Mouse (Mus musculus) cerebellum, adult 2 months (tissue): Measurements from ENCODE around the gene Pbld1. TPM values are rescaled to one million over a fixed set of nuclear protein-coding genes. Genes with fewer than 3 reads are reported as not detected.

ENCODE experiments used
- DNase-seq, 2 experiments: peaks; one replicate each; pipeline ENCODE4 v3.0.0; 2021
- H3K27ac ChIP-seq: fragments of 200-500 bp; 2 replicates; pipeline ENCODE4 v1.5.1; 2012; ENCODE audit warnings: low read length, control low read depth, inconsistent platforms; ENCODE audit not compliant: insufficient read depth
- H3K27me3 ChIP-seq: fragments of 200-500 bp; 2 replicates; pipeline ENCODE4 v1.6.1; 2012; ENCODE audit warnings: inconsistent platforms, mild to moderate bottlenecking, low read length, moderate library complexity; ENCODE audit not compliant: control insufficient read depth, insufficient read depth
- H3K4me1 ChIP-seq: fragments of 200-500 bp; 2 replicates; pipeline ENCODE4 v1.6.1; 2011; ENCODE audit warnings: low read length; ENCODE audit not compliant: control insufficient read depth, insufficient read depth
- H3K4me3 ChIP-seq: fragments of 200-500 bp; replicated peaks from 2 replicates; pipeline ENCODE3; 2011; ENCODE audit warnings: mild to moderate bottlenecking, low read depth, low read length, control low read depth; ENCODE audit not compliant: insufficient read depth
- CTCF ChIP-seq: fragments of 200-500 bp; IDR thresholded peaks from 2 replicates; pipeline ENCODE4 v1.5.1; 2011; ENCODE audit warnings: low read depth, mild to moderate bottlenecking, control low read depth, low read length, moderate library complexity, borderline replicate concordance; ENCODE audit not compliant: insufficient read depth
- POLR2A ChIP-seq: fragments of 200-500 bp; IDR thresholded peaks from 2 replicates; pipeline ENCODE4 v1.6.1; 2011; ENCODE audit warnings: low read length, control low read depth, borderline replicate concordance; ENCODE audit not compliant: insufficient read depth
- WGBS: fragments of 180-500 bp; shearing (Covaris S2); methylation state at CpG from one replicate; pipeline ENCODE4 v1.1.7; 2018; 5-methylcytosine and 5-hydroxymethylcytosine counted together
- polyA plus RNA-seq: library from polyadenylated mRNA; depleted of rRNA; stranded (reverse); fragments of >200 nt; gene quantifications from 2 replicates; pipeline ENCODE4 v1.2.3, GENCODE M21; 2012

Gene Pbld1
- polyA plus RNA-seq, 1 experiment: 0.47 TPM

- TF ChIP-seq CTCF: no peak
- no peak for TF ChIP-seq POLR2A
- Histone ChIP-seq H3K27me3 (no peaks in the 10 kb centered on the region), H3K27ac (no peak overlapping the region), H3K4me3 (no peak overlapping the region), H3K4me1 (no peaks in the 10 kb centered on the region)
- 76% methylated on average over 12 of the region's 12 CpGs for WGBS
- no peak for DNase-seq
These were observed 1.3 kb downstream of the Pbld1 start for GRCm38 (mm10) chr10:63061266-63061665.

- Histone ChIP-seq H3K27ac (no peak overlapping the region), H3K4me3 (no peak overlapping the region), H3K27me3 (no peaks in the 10 kb centered on the region), H3K4me1 (no peaks in the 10 kb centered on the region)
- TF ChIP-seq CTCF: no peak
- TF ChIP-seq POLR2A: no peak
- no peak for DNase-seq
- whole genome bisulfite sequencing: 85% methylated on average over 5 of the region's 5 CpGs
These were observed 2.7 kb downstream of the Pbld1 start for GRCm38 (mm10) chr10:63062696-63063095.

GRCm38 (mm10) chr10:63063365-63063764, 3.4 kb downstream of the Pbld1 start:
- WGBS: 66% methylated on average over 7 of the region's 7 CpGs
- DNase-seq: no peak
- no peak for TF ChIP-seq POLR2A
- no peak for TF ChIP-seq CTCF
- Histone ChIP-seq H3K27me3 (no peaks in the 10 kb centered on the region), H3K4me1 (no peaks in the 10 kb centered on the region), H3K4me3 (no peak overlapping the region), H3K27ac (no peak overlapping the region)

- H3K4me1 ChIP-seq: no peaks in the 10 kb centered on the region
- no peak overlapping the region for H3K27ac ChIP-seq
- WGBS: 90% methylated on average over 9 of the region's 9 CpGs
- no peaks in the 10 kb centered on the region for H3K27me3 ChIP-seq
- DNase-seq: no peak
- TF ChIP-seq CTCF: no peak
- TF ChIP-seq POLR2A: no peak
- no peak overlapping the region for H3K4me3 ChIP-seq
These were observed 4.6 kb downstream of the Pbld1 start for GRCm38 (mm10) chr10:63064516-63064915.

GRCm38 (mm10) chr10:63065561-63065960, 5.6 kb downstream of the Pbld1 start:
- no peak overlapping the region for H3K4me3 ChIP-seq
- 61% methylated on average over 8 of the region's 8 CpGs for WGBS
- TF ChIP-seq CTCF (no peak), POLR2A (no peak)
- DNase-seq: no peak
- no peaks in the 10 kb centered on the region for H3K4me1 ChIP-seq
- H3K27me3 ChIP-seq: no peaks in the 10 kb centered on the region
- H3K27ac ChIP-seq: no peak overlapping the region

- Histone ChIP-seq H3K4me1 (no peaks in the 10 kb centered on the region), H3K27ac (no peak overlapping the region), H3K4me3 (no peak overlapping the region), H3K27me3 (no peaks in the 10 kb centered on the region)
- 3% methylated on average over 5 of the region's 5 CpGs for WGBS
- no peak for TF ChIP-seq POLR2A
- TF ChIP-seq CTCF: peak; percentile 94
- peak; percentile 86 to 90 for DNase-seq
These were observed 6.0 kb downstream of the Pbld1 start for GRCm38 (mm10) chr10:63065988-63066387.

- Histone ChIP-seq H3K4me3 (no peak overlapping the region), H3K27me3 (no peaks in the 10 kb centered on the region), H3K4me1 (peaks cover 13% of the 10 kb centered on the region), H3K27ac (no peak overlapping the region)
- no peak for TF ChIP-seq CTCF
- TF ChIP-seq POLR2A: no peak
- no peak for DNase-seq
- 90% methylated on average over 10 of the region's 10 CpGs for WGBS
These were observed 26.3 kb downstream of the Pbld1 start for GRCm38 (mm10) chr10:63086304-63086703.

- Histone ChIP-seq H3K4me3 (peak overlapping the region; percentile 5), H3K27me3 (no peaks in the 10 kb centered on the region), H3K4me1 (peaks cover 25% of the 10 kb centered on the region), H3K27ac (no peak overlapping the region)
- 78% methylated on average over 8 of the region's 8 CpGs for WGBS
- TF ChIP-seq POLR2A: no peak
- no peak for TF ChIP-seq CTCF
- no peak for DNase-seq
These were observed 29.3 kb downstream of the Pbld1 start for GRCm38 (mm10) chr10:63089103-63089757.
